Mouse (Mus musculus) small intestine, adult 2 months (tissue): ENCODE results near the gene 2410137M14Rik. TPM values are rescaled to one million over a fixed set of nuclear protein-coding genes. Genes with fewer than 3 reads are reported as not detected.

ENCODE experiments used
- H3K27ac ChIP-seq: fragments of 200-500 bp; 2 replicates; pipeline ENCODE4 v1.5.1; 2012; ENCODE audit warnings: low read depth, low read length, control low read depth, inconsistent platforms; ENCODE audit not compliant: insufficient read depth
- H3K27me3 ChIP-seq: fragments of 200-500 bp; 2 replicates; pipeline ENCODE4 v1.6.1; 2012; ENCODE audit warnings: mild to moderate bottlenecking, moderate library complexity, low read length, inconsistent platforms; ENCODE audit not compliant: control insufficient read depth, insufficient read depth
- H3K36me3 ChIP-seq: fragments of 200-500 bp; 2 replicates; pipeline ENCODE4 v1.6.1; 2012; ENCODE audit warnings: mild to moderate bottlenecking, low read length, control low read depth, inconsistent platforms; ENCODE audit not compliant: control insufficient read depth, insufficient read depth
- H3K4me1 ChIP-seq: fragments of 200-500 bp; 2 replicates; pipeline ENCODE4 v1.6.1; 2012; ENCODE audit warnings: low read length, inconsistent platforms, mixed read lengths; ENCODE audit not compliant: control insufficient read depth, insufficient read depth, insufficient read length
- H3K4me3 ChIP-seq: fragments of 200-500 bp; 2 replicates; pipeline ENCODE4 v1.5.1; 2012; ENCODE audit warnings: low read depth, mild to moderate bottlenecking, control low read depth, inconsistent platforms, low read length, moderate library complexity
- CTCF ChIP-seq: fragments of 200-500 bp; IDR thresholded peaks from 2 replicates; pipeline ENCODE4 v1.5.1; 2012; ENCODE audit warnings: low read depth, mild to moderate bottlenecking, control low read depth, inconsistent platforms, low read length, moderate library complexity, mixed read lengths; ENCODE audit not compliant: insufficient replicate concordance, insufficient read length; ENCODE audit errors: extremely low read depth
- POLR2A ChIP-seq: fragments of 200-500 bp; IDR thresholded peaks from 2 replicates; pipeline ENCODE4 v1.6.1; 2012; ENCODE audit warnings: low read depth, mild to moderate bottlenecking, control low read depth, inconsistent platforms, low read length, moderate library complexity
- WGBS: fragments of 180-500 bp; shearing (Covaris S2); methylation state at CpG from one replicate; pipeline ENCODE4 v1.1.7; 2018; 5-methylcytosine and 5-hydroxymethylcytosine counted together
- polyA plus RNA-seq: library from polyadenylated mRNA; depleted of rRNA; stranded (reverse); fragments of >200 nt; gene quantifications from 2 replicates; pipeline ENCODE4 v1.2.3, GENCODE M21; 2012

Gene 2410137M14Rik
- polyA plus RNA-seq, 1 experiment = not detected

DNA sequence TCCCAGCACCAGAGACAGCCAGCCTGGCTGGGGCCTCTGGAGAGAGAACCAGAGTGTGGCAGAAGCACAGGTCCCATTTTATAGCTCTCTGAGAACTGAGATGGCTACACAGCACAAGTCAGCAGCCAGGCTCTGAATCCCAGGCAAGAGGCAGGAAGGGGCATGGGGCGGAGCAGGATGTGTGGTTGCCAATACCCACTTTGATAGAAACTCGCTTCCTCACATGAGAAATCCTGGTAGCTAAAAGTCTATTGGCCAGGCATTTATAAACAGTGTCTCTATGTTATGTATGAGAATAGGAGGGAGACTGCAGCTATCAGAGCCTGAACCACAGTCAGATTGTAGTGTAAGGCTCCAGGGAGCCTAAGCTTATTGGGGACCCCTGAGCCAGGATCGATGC is 8.2 kb downstream of the 2410137M14Rik start:
- H3K36me3 ChIP-seq = no peaks in the 10 kb centered on the region
- H3K4me1 ChIP-seq = no peaks in the 10 kb centered on the region
- H3K27ac ChIP-seq = no peak overlapping the region
- 77% methylated on average over 3 of the region's 3 CpGs for WGBS
- no peak overlapping the region for H3K4me3 ChIP-seq
- no peaks in the 10 kb centered on the region for H3K27me3 ChIP-seq
- no peak for TF ChIP-seq CTCF
- TF ChIP-seq POLR2A = no peak

DNA sequence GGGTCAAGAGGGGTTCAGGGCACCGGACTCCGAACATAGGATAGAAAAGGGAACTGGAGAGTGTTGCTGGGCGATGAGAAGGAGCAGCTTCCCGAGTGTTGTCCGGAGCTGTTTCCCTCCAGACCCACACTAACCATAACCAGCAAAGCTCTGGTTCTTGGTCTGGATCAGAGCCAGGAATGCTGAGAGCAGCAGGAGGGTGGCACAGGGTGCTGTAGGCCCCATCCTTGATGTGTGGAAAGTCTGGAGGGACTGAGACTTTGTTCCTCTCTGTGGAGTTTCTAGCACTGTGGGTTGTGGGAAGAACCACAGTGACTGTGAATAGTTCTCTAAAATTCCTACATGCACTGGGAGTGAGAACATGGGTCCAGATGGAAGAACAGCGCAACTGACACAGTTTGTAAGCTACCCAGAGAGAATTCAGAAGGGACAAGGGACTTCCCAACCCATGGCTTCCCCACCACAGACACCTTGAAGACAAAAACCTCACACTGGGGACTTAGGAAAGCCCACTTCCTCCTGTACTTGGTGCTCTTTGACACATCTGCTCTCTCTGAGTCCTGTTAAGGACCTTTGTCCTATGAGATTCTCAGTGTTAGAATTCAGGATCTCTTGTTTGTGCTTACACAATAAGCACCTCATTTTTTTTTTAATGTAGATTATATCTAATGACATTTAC is 9.7 kb downstream of the 2410137M14Rik start:
- H3K27me3 ChIP-seq = no peaks in the 10 kb centered on the region
- no peaks in the 10 kb centered on the region for H3K36me3 ChIP-seq
- no peaks in the 10 kb centered on the region for H3K4me1 ChIP-seq
- TF ChIP-seq CTCF (no peak), POLR2A (no peak)
- 83% methylated on average over 6 of the region's 6 CpGs for WGBS
- no peak overlapping the region for H3K27ac ChIP-seq
- no peak overlapping the region for H3K4me3 ChIP-seq

DNA sequence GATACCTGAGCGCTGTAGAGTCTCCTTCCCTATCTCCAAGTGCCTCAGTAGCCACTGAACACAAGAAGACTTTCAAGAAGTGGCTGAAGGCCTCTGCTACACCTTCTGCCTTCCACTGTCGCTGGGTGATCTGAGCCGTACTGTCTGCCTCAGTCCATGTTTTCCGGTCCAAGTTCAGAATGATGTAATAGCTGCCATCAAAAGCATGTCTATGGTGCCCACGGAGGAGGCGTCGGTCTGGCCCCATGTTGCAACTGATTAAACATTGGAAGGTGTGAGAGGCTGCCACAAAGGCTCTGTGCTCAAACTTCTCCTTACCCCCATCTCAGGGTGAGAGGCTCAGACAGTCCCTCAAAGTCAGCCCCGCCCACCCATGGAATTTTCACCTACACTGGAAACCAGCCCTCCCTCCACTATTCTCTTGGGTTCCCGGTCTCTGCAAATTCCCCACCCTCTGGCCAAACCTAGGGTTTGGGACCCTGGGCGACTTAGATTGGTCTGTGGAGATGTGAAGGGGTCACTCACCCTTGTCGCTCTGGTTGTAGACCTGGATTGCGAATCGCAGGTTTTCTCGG is 10.6 kb downstream of the 2410137M14Rik start:
- TF ChIP-seq POLR2A (no peak), CTCF (no peak)
- Histone ChIP-seq H3K4me3 (no peak overlapping the region), H3K27me3 (no peaks in the 10 kb centered on the region), H3K27ac (no peak overlapping the region), H3K4me1 (no peaks in the 10 kb centered on the region), H3K36me3 (0 out of 2 replicates have a peak, but pooled peaks cover 1% of the 10 kb centered on the region)
- WGBS = 68% methylated on average over 14 of the region's 14 CpGs

DNA sequence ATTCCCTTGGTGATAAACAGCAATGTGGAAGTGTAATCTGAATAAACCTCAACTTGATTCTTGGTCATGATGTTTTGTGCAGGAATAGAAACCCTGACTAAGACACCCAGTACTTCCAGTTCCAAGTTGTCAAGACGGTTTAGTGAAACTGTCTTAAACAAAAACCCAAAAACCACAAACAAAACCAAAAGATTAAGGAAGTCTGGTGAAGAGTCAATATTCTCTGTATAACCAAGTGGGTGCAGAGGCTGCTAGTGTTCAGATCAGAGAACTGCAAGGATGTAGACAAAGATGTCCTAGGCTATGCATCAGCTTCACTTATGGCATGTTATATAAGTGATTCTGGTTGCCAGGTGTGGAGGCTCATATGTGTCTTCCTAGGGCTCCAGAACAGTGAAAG is 14.2 kb downstream of the 2410137M14Rik start:
- no peak overlapping the region for H3K4me3 ChIP-seq
- TF ChIP-seq POLR2A = no peak
- TF ChIP-seq CTCF = no peak
- H3K27me3 ChIP-seq = no peaks in the 10 kb centered on the region
- no peaks in the 10 kb centered on the region for H3K4me1 ChIP-seq
- H3K36me3 ChIP-seq = 0 out of 2 replicates have a peak, but pooled peaks cover 3% of the 10 kb centered on the region
- 69% methylated on average over 1 of the region's 1 CpGs for WGBS
- no peak overlapping the region for H3K27ac ChIP-seq

DNA sequence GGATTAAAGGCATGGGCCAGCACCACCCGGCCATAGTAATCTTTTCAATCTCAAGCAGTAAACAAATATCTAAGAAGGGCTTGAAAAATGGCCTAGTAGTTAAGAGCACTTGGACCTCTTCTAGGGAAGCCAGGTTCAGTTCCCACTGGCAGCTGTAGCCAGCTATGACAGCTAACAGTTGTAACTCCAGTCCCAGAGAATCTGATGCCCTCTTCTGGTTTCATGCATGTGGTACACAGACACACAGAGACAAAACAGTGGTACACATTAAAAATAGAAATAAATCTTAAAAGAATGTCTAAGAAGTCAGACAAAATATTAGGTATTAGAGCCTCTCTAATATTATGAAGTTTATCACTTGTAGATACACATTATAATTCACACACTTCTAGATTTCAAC is 19.9 kb downstream of the 2410137M14Rik start:
- no peaks in the 10 kb centered on the region for H3K27me3 ChIP-seq
- WGBS = 54% methylated on average over 1 of the region's 1 CpGs

DNA sequence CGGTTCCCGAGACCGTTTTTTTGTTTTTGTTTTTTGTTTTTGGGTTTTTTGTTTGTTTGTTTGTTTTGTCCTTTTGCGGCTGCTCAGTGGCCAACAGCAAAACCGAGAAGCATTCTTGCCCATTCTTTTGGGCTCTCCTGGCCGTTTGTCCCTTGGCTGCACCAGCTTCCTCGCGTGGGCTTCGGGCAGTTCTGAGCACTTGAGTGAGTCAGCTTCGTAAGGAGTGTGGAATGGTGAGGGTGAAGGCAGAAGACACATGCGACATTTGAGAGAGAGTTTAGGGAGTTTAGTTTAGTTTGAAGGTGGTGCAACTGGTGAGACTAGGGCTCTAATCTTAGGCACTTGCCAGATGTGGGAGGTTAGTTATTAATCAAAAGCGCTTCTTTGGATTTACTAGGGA is 22.2 kb downstream of the 2410137M14Rik start:
- H3K4me3 ChIP-seq = peak overlapping the region; percentile 74
- WGBS = 10% methylated on average over 12 of the region's 12 CpGs
- TF ChIP-seq CTCF (no peak), POLR2A (no peak)
- peaks cover 6% of the 10 kb centered on the region; the same call in 1 of the 2 replicates for H3K4me1 ChIP-seq
- H3K27me3 ChIP-seq = no peaks in the 10 kb centered on the region
- H3K36me3 ChIP-seq = peaks cover 3% of the 10 kb centered on the region; the same call in 1 of the 2 replicates
- no peak overlapping the region for H3K27ac ChIP-seq

More for the DNA sequence above, 19.9 kb downstream of the 2410137M14Rik start:
- Histone ChIP-seq H3K4me1 (peaks cover 6% of the 10 kb centered on the region; the same call in 1 of the 2 replicates), H3K27ac (no peak overlapping the region), H3K4me3 (no peak overlapping the region), H3K36me3 (0 out of 2 replicates have a peak, but pooled peaks cover 4% of the 10 kb centered on the region)
- TF ChIP-seq CTCF = no peak
- no peak for TF ChIP-seq POLR2A

DNA sequence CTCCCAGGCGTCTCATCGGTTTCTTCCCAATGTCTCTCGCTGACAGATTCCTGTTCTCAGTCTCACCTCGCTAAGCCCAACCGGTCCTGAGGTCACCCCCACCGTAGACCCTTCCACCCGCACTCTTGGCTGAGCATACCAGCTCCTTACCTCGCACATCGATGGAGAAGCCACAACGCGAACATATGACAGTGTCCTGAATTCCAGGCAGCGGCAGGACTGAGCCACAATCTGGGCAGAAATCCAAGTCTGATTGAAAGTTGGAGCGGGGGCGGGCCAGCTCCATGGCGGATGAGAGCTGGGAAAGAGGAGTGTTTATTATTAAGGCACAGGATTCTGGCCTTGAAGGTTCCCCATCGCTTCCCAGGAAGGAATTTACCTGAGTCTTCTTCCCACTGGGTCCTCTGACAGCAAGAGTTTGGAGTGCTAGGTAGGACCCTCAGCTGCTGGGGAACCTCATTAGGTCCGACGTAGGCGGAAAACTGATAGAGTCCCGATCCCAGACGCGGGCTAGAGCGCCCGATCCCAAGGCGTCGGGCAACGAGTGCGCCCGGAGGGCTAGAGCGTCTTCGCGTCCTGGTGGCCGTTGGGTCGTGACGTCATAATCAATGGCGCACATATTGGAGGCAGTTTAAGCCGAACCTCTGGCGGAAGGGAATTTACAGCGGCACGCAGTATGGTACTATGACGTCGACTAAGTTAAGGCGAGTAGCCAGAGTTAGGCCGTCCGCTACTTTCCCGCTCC is 22.9 kb downstream of the 2410137M14Rik start, which contains the start of the genes Znrd1 and Znrd1as:
TSS of gene Znrd1 (minus strand) at position 561 of the 745 bp plus-strand sequence.
TSS of gene Znrd1as (plus strand) at position 594 of the 745 bp plus-strand sequence.
- peaks cover 6% of the 10 kb centered on the region; the same call in 1 of the 2 replicates for H3K4me1 ChIP-seq
- peak within 1 kb of the TSS; percentile 74 for H3K4me3 ChIP-seq
- H3K36me3 ChIP-seq = peaks cover 3% of the 10 kb centered on the region
- H3K27me3 ChIP-seq = no peaks in the 10 kb centered on the region
- WGBS = under 1% methylated on average over 46 of the region's 46 CpGs
- H3K27ac ChIP-seq = peak within 1 kb of the TSS; percentile 67
- TF ChIP-seq POLR2A (peak; percentile 61), CTCF (no peak)
